ENCODE assay signal across 13 mouse cellular contexts in genomic region chr12:80868401-80868800, GRCm38 (mm10).
"Had no signal": no experiment of that assay in that cellular context is flagged by ENCODE, and none has a peak within 500 bp of the region (broad histone marks: within the 10 kb centered on the region; RNA-seq: fewer than 3 reads in every experiment).

No protein-coding gene starts in this region.

- DNase-seq: kidney, postnatal 14 days; left cerebral cortex, postnatal 4 days; lung, embryonic 14.5 days; lung, postnatal 10 days; lung, postnatal 4 days; right cerebral cortex, adult 18-20 months; right cerebral cortex, postnatal 25 days; thymus, postnatal 36 days had no signal

- H3K4me3 ChIP-seq: kidney, embryonic 15.5 days; limb, embryonic 13.5 days; midbrain, embryonic 13.5 days; myocyte; neural tube, embryonic 15.5 days had no signal

- H3K4me1 ChIP-seq: kidney, embryonic 15.5 days; limb, embryonic 13.5 days; midbrain, embryonic 13.5 days had no signal

- H3K9ac ChIP-seq: kidney, embryonic 15.5 days; limb, embryonic 13.5 days; lung, embryonic 14.5 days; midbrain, embryonic 13.5 days; neural tube, embryonic 15.5 days had no signal

- ATAC-seq: midbrain, embryonic 13.5 days had no signal

- H3K9me3 ChIP-seq: kidney, embryonic 15.5 days; limb, embryonic 13.5 days; midbrain, embryonic 13.5 days; neural tube, embryonic 15.5 days had no signal

- H3K27ac ChIP-seq: kidney, embryonic 15.5 days; limb, embryonic 13.5 days; midbrain, embryonic 13.5 days; neural tube, embryonic 15.5 days had no signal

- H3K27me3 ChIP-seq: kidney, embryonic 15.5 days; limb, embryonic 13.5 days; midbrain, embryonic 13.5 days; neural tube, embryonic 15.5 days had no signal

- H3K4me2 ChIP-seq: kidney, embryonic 15.5 days; limb, embryonic 13.5 days; lung, embryonic 14.5 days; midbrain, embryonic 13.5 days; neural tube, embryonic 15.5 days had no signal
